Mouse (Mus musculus) myocyte (in vitro differentiated cells): Measurements from ENCODE around the gene Zbtb37. TPM values are rescaled to one million over a fixed set of nuclear protein-coding genes. Genes with fewer than 3 reads are reported as not detected.

Source experiments
- H3K27me3 ChIP-seq: one replicate; pipeline ENCODE4 v1.6.1; 2011; ENCODE audit not compliant: control insufficient read depth, insufficient read depth, insufficient read length
- H3K36me3 ChIP-seq: one replicate; pipeline ENCODE4 v1.6.1; 2011; ENCODE audit not compliant: control insufficient read depth, insufficient read depth
- H3K4me2 ChIP-seq: one replicate; pipeline ENCODE4 v1.6.1; 2011; ENCODE audit warnings: low read depth, control low read depth
- H3K4me3 ChIP-seq: one replicate; pipeline ENCODE4 v1.5.1; 2011; ENCODE audit warnings: mild to moderate bottlenecking, control low read depth, moderate library complexity
- H3K79me2 ChIP-seq: one replicate; pipeline ENCODE4 v1.6.1; 2011; ENCODE audit not compliant: control insufficient read depth, insufficient read depth
- H3ac ChIP-seq: one replicate; pipeline ENCODE4 v1.6.1; 2011; ENCODE audit not compliant: control insufficient read depth, insufficient read length
- CEBPB ChIP-seq: IDR thresholded peaks from 2 replicates; pipeline ENCODE4 v1.6.1; 2011; ENCODE audit warnings: mild to moderate bottlenecking, moderate library complexity; ENCODE audit not compliant: poor library complexity, insufficient read depth, severe bottlenecking
- E2F4 ChIP-seq: IDR thresholded peaks from one replicate; pipeline ENCODE4 v1.6.1; 2011; ENCODE audit warnings: mild to moderate bottlenecking, control low read depth, moderate library complexity; ENCODE audit not compliant: insufficient read depth
- MAX ChIP-seq: IDR thresholded peaks from one replicate; pipeline ENCODE4 v1.6.1; 2011; ENCODE audit warnings: low read depth, mild to moderate bottlenecking, control low read depth
- MYOD1 ChIP-seq, 3 experiments: IDR thresholded peaks; one replicate each; pipeline ENCODE4 v1.6.1; 2011; ENCODE audit warnings: control low read depth in 2 of 3, low read depth in 2 of 3, mild to moderate bottlenecking in 2 of 3, moderate library complexity in 1 of 3; ENCODE audit not compliant: insufficient read length in 2 of 3, control insufficient read depth in 1 of 3
- MYOG ChIP-seq, 3 experiments: IDR thresholded peaks; one replicate each; pipeline ENCODE4 v1.6.1; 2011; ENCODE audit warnings: control low read depth in 2 of 3, low read depth in 2 of 3, mild to moderate bottlenecking in 2 of 3; ENCODE audit not compliant: insufficient read length in 2 of 3, control insufficient read depth in 1 of 3, insufficient read depth in 1 of 3
- POLR2A ChIP-seq: IDR thresholded peaks from one replicate; pipeline ENCODE4 v1.6.1; 2011; ENCODE audit warnings: low read depth, mild to moderate bottlenecking, control low read depth, moderate library complexity; ENCODE audit not compliant: insufficient read length
- POLR2AphosphoS2 ChIP-seq: IDR thresholded peaks from one replicate; pipeline ENCODE4 v1.6.1; 2011; ENCODE audit warnings: low read depth, control low read depth; ENCODE audit not compliant: insufficient read length
- REST ChIP-seq: IDR thresholded peaks from one replicate; pipeline ENCODE4 v1.6.1; 2011; ENCODE audit warnings: mild to moderate bottlenecking, control low read depth, moderate library complexity; ENCODE audit not compliant: insufficient read depth, insufficient read length
- SRF ChIP-seq: IDR thresholded peaks from one replicate; pipeline ENCODE4 v1.6.1; 2011; ENCODE audit warnings: low read depth; ENCODE audit not compliant: control insufficient read depth, insufficient read length
- TCF12 ChIP-seq: IDR thresholded peaks from one replicate; pipeline ENCODE4 v1.6.1; 2011; ENCODE audit warnings: mild to moderate bottlenecking, control low read depth; ENCODE audit not compliant: poor library complexity, insufficient read depth, severe bottlenecking
- TCF3 ChIP-seq: IDR thresholded peaks from one replicate; pipeline ENCODE4 v1.6.1; 2011; ENCODE audit warnings: low read depth, control low read depth; ENCODE audit not compliant: insufficient read length
- USF1 ChIP-seq: IDR thresholded peaks from one replicate; pipeline ENCODE4 v1.6.1; 2011; ENCODE audit warnings: low read depth, mild to moderate bottlenecking, control low read depth, moderate library complexity
- polyA plus RNA-seq: library from polyadenylated mRNA; unstranded; fragments of >200 nt; fragmentation: generic; extraction: Trizol; gene quantifications from one replicate; pipeline ENCODE4 v1.2.1, GENCODE M21; 2012; ENCODE audit warnings: missing spikeins

Gene Zbtb37
- polyA plus RNA-seq, 1 experiment = 1.4 TPM

- no peak overlapping the region for H3K4me3 ChIP-seq
- H3K79me2 ChIP-seq = peaks cover 13% of the 10 kb centered on the region
- no peak overlapping the region for H3ac ChIP-seq
- peaks cover 30% of the 10 kb centered on the region for H3K36me3 ChIP-seq
- no peaks in the 10 kb centered on the region for H3K27me3 ChIP-seq
- H3K4me2 ChIP-seq = no peak overlapping the region
- TF ChIP-seq MAX = no peak
- TF ChIP-seq POLR2AphosphoS2 = peak; percentile 53
Observed at GRCm38 (mm10) chr1:161040855-161041254, 6.2 kb upstream of the Zbtb37 start.

- H3K4me2 ChIP-seq = no peak overlapping the region
- H3K79me2 ChIP-seq = peaks cover 18% of the 10 kb centered on the region
- H3ac ChIP-seq = no peak overlapping the region
- peaks cover 33% of the 10 kb centered on the region for H3K36me3 ChIP-seq
- H3K4me3 ChIP-seq = no peak overlapping the region
- TF ChIP-seq MYOG (IDR thresholded peaks at IDR 0.05; ENCODE audit: control insufficient read depth in 1 of 3, insufficient read depth in 1 of 3, insufficient read length in 2 of 3, low read depth in 2 of 3) = no peak
- TF ChIP-seq POLR2AphosphoS2 = peak; percentile 41
- no peaks in the 10 kb centered on the region for H3K27me3 ChIP-seq
Observed at GRCm38 (mm10) chr1:161040426-161040770, 5.7 kb upstream of the Zbtb37 start.

GRCm38 (mm10) chr1:161039741-161040425 lies 5.2 kb upstream of the Zbtb37 start:
- Histone ChIP-seq H3K79me2 (peaks cover 22% of the 10 kb centered on the region), H3K4me3 (no peak overlapping the region), H3K27me3 (no peaks in the 10 kb centered on the region), H3K4me2 (no peak overlapping the region), H3K36me3 (peaks cover 33% of the 10 kb centered on the region), H3ac (no peak overlapping the region)
- no peak for TF ChIP-seq TCF3
- no peak for TF ChIP-seq CEBPB
- no peak for TF ChIP-seq TCF12
- TF ChIP-seq MYOG (IDR thresholded peaks at IDR 0.05; ENCODE audit: control insufficient read depth in 1 of 3, insufficient read depth in 1 of 3, insufficient read length in 2 of 3, low read depth in 2 of 3) = no peak
- no peak for TF ChIP-seq USF1
- no peak for TF ChIP-seq SRF
- TF ChIP-seq MAX = no peak
- no peak for TF ChIP-seq MYOD1 (IDR thresholded peaks at IDR 0.05; ENCODE audit: control insufficient read depth in 1 of 3, insufficient read length in 2 of 3, low read depth in 2 of 3)
- TF ChIP-seq E2F4 = no peak
- TF ChIP-seq POLR2A = peak; percentile 37
- TF ChIP-seq POLR2AphosphoS2 = peak; percentile 78
- no peak for TF ChIP-seq REST

- Histone ChIP-seq H3ac (no peak overlapping the region), H3K27me3 (no peaks in the 10 kb centered on the region), H3K4me2 (no peak overlapping the region), H3K4me3 (no peak overlapping the region), H3K36me3 (peaks cover 33% of the 10 kb centered on the region), H3K79me2 (peaks cover 22% of the 10 kb centered on the region)
- TF ChIP-seq TCF12 (no peak), POLR2A (no peak), MYOD1 (IDR thresholded peaks at IDR 0.05; ENCODE audit: control insufficient read depth in 1 of 3, insufficient read length in 2 of 3, low read depth in 2 of 3) (no peak), SRF (no peak), REST (no peak), E2F4 (no peak), POLR2AphosphoS2 (no peak), CEBPB (no peak), USF1 (no peak), MAX (no peak), MYOG (IDR thresholded peaks at IDR 0.05; ENCODE audit: control insufficient read depth in 1 of 3, insufficient read depth in 1 of 3, insufficient read length in 2 of 3, low read depth in 2 of 3) (no peak), TCF3 (no peak)
Observed at GRCm38 (mm10) chr1:161038968-161039721, 4.5 kb upstream of the Zbtb37 start.

- Histone ChIP-seq H3K4me3 (no peak overlapping the region), H3K79me2 (peaks cover 22% of the 10 kb centered on the region), H3K36me3 (peaks cover 33% of the 10 kb centered on the region), H3K4me2 (peak overlapping the region; percentile 83), H3K27me3 (no peaks in the 10 kb centered on the region), H3ac (no peak overlapping the region)
- TF ChIP-seq POLR2A (no peak), E2F4 (no peak), TCF3 (no peak), POLR2AphosphoS2 (no peak), TCF12 (no peak), REST (no peak), USF1 (no peak)
Observed at GRCm38 (mm10) chr1:161038004-161038403, 3.4 kb upstream of the Zbtb37 start.
